Mouse (Mus musculus) myocyte (in vitro differentiated cells): ENCODE measurements around the gene Axl. TPM values are rescaled to one million over a fixed set of nuclear protein-coding genes. Genes with fewer than 3 reads are reported as not detected.

Source experiments
- H3K27me3 ChIP-seq: one replicate; pipeline ENCODE4 v1.6.1; 2011; ENCODE audit not compliant: control insufficient read depth, insufficient read depth, insufficient read length
- H3K36me3 ChIP-seq: one replicate; pipeline ENCODE4 v1.6.1; 2011; ENCODE audit not compliant: control insufficient read depth, insufficient read depth
- H3K4me2 ChIP-seq: one replicate; pipeline ENCODE4 v1.6.1; 2011; ENCODE audit warnings: low read depth, control low read depth
- H3K4me3 ChIP-seq: one replicate; pipeline ENCODE4 v1.5.1; 2011; ENCODE audit warnings: mild to moderate bottlenecking, control low read depth, moderate library complexity
- H3K79me2 ChIP-seq: one replicate; pipeline ENCODE4 v1.6.1; 2011; ENCODE audit not compliant: control insufficient read depth, insufficient read depth
- H3ac ChIP-seq: one replicate; pipeline ENCODE4 v1.6.1; 2011; ENCODE audit not compliant: control insufficient read depth, insufficient read length
- CEBPB ChIP-seq: IDR thresholded peaks from 2 replicates; pipeline ENCODE4 v1.6.1; 2011; ENCODE audit warnings: mild to moderate bottlenecking, moderate library complexity; ENCODE audit not compliant: poor library complexity, insufficient read depth, severe bottlenecking
- E2F4 ChIP-seq: IDR thresholded peaks from one replicate; pipeline ENCODE4 v1.6.1; 2011; ENCODE audit warnings: mild to moderate bottlenecking, control low read depth, moderate library complexity; ENCODE audit not compliant: insufficient read depth
- MAX ChIP-seq: IDR thresholded peaks from one replicate; pipeline ENCODE4 v1.6.1; 2011; ENCODE audit warnings: low read depth, mild to moderate bottlenecking, control low read depth
- MYOD1 ChIP-seq, 3 experiments: IDR thresholded peaks; one replicate each; pipeline ENCODE4 v1.6.1; 2011; ENCODE audit warnings: control low read depth in 2 of 3, low read depth in 2 of 3, mild to moderate bottlenecking in 2 of 3, moderate library complexity in 1 of 3; ENCODE audit not compliant: insufficient read length in 2 of 3, control insufficient read depth in 1 of 3
- MYOG ChIP-seq, 3 experiments: IDR thresholded peaks; one replicate each; pipeline ENCODE4 v1.6.1; 2011; ENCODE audit warnings: control low read depth in 2 of 3, low read depth in 2 of 3, mild to moderate bottlenecking in 2 of 3; ENCODE audit not compliant: insufficient read length in 2 of 3, control insufficient read depth in 1 of 3, insufficient read depth in 1 of 3
- POLR2A ChIP-seq: IDR thresholded peaks from one replicate; pipeline ENCODE4 v1.6.1; 2011; ENCODE audit warnings: low read depth, mild to moderate bottlenecking, control low read depth, moderate library complexity; ENCODE audit not compliant: insufficient read length
- POLR2AphosphoS2 ChIP-seq: IDR thresholded peaks from one replicate; pipeline ENCODE4 v1.6.1; 2011; ENCODE audit warnings: low read depth, control low read depth; ENCODE audit not compliant: insufficient read length
- REST ChIP-seq: IDR thresholded peaks from one replicate; pipeline ENCODE4 v1.6.1; 2011; ENCODE audit warnings: mild to moderate bottlenecking, control low read depth, moderate library complexity; ENCODE audit not compliant: insufficient read depth, insufficient read length
- SRF ChIP-seq: IDR thresholded peaks from one replicate; pipeline ENCODE4 v1.6.1; 2011; ENCODE audit warnings: low read depth; ENCODE audit not compliant: control insufficient read depth, insufficient read length
- TCF12 ChIP-seq: IDR thresholded peaks from one replicate; pipeline ENCODE4 v1.6.1; 2011; ENCODE audit warnings: mild to moderate bottlenecking, control low read depth; ENCODE audit not compliant: poor library complexity, insufficient read depth, severe bottlenecking
- TCF3 ChIP-seq: IDR thresholded peaks from one replicate; pipeline ENCODE4 v1.6.1; 2011; ENCODE audit warnings: low read depth, control low read depth; ENCODE audit not compliant: insufficient read length
- USF1 ChIP-seq: IDR thresholded peaks from one replicate; pipeline ENCODE4 v1.6.1; 2011; ENCODE audit warnings: low read depth, mild to moderate bottlenecking, control low read depth, moderate library complexity
- polyA plus RNA-seq: library from polyadenylated mRNA; unstranded; fragments of >200 nt; fragmentation: generic; extraction: Trizol; gene quantifications from one replicate; pipeline ENCODE4 v1.2.1, GENCODE M21; 2012; ENCODE audit warnings: missing spikeins

Axl gene
- polyA plus RNA-seq, 1 experiment: 112 TPM

GRCm38 (mm10) chr7:25783746-25784145 is 4.8 kb downstream of the Axl start:
- H3K27me3 ChIP-seq: no peaks in the 10 kb centered on the region
- H3K4me2 ChIP-seq: peak overlapping the region; percentile 78
- H3K4me3 ChIP-seq: no peak overlapping the region
- H3K36me3 ChIP-seq: peaks cover 1% of the 10 kb centered on the region
- no peak overlapping the region for H3ac ChIP-seq
- peaks cover 38% of the 10 kb centered on the region for H3K79me2 ChIP-seq
- TF ChIP-seq MYOG (IDR thresholded peaks at IDR 0.05; ENCODE audit: control insufficient read depth in 1 of 3, insufficient read depth in 1 of 3, insufficient read length in 2 of 3, low read depth in 2 of 3): peak in 1 of 3 experiments; percentile 12
- TF ChIP-seq POLR2AphosphoS2: no peak

GRCm38 (mm10) chr7:25782744-25783143 is 5.8 kb downstream of the Axl start:
- no peaks in the 10 kb centered on the region for H3K27me3 ChIP-seq
- H3K36me3 ChIP-seq: peaks cover 10% of the 10 kb centered on the region
- peak overlapping the region; percentile 0 for H3K4me3 ChIP-seq
- no peak overlapping the region for H3ac ChIP-seq
- H3K4me2 ChIP-seq: peak overlapping the region; percentile 78
- peaks cover 31% of the 10 kb centered on the region for H3K79me2 ChIP-seq
- TF ChIP-seq POLR2AphosphoS2: no peak
- peak; percentile 22 for TF ChIP-seq TCF12
- TF ChIP-seq MYOG (IDR thresholded peaks at IDR 0.05; ENCODE audit: control insufficient read depth in 1 of 3, insufficient read depth in 1 of 3, insufficient read length in 2 of 3, low read depth in 2 of 3): peak; percentile 37 to 79 (median 52)
- TF ChIP-seq MYOD1 (IDR thresholded peaks at IDR 0.05; ENCODE audit: control insufficient read depth in 1 of 3, insufficient read length in 2 of 3, low read depth in 2 of 3): peak in 2 of 3 experiments; percentile 73 to 77
- TF ChIP-seq MAX: no peak

DNA sequence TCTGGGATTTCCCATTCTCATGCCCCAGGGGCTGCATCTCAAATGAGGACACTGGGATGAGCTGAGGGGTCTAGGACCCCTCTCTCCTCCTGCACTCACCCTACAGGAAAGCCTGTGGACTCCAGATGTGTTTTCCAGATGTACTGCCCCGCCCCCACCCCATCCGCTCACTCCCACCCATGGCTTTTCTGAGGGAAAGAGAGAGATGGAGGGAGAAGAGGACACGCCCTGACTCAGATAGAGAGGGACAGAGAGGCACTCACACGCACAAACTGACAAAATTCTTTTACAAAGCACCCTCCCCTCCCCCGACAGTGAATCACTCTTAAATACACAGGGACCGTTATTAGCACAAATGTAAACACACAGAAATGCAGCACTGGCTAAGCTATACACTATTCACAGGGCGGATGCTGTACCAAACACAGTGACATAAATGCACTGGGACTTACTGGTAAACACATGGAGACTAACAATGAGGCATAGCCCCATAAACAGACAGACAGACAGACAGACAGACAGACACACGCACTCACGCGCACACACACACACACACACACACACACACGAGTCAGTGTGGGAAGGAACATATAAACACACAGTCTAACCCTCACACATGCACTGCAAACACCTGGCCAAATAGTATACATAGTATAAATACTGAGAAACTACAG is 6.4 kb downstream of the Axl start:
- H3K4me3 ChIP-seq: peak overlapping the region; percentile 0
- H3K4me2 ChIP-seq: peak overlapping the region; percentile 78
- no peaks in the 10 kb centered on the region for H3K27me3 ChIP-seq
- peaks cover 25% of the 10 kb centered on the region for H3K79me2 ChIP-seq
- H3ac ChIP-seq: no peak overlapping the region
- peaks cover 13% of the 10 kb centered on the region for H3K36me3 ChIP-seq
- TF ChIP-seq CEBPB: no peak
- no peak for TF ChIP-seq MAX
- TF ChIP-seq TCF12: no peak

- Histone ChIP-seq H3K4me2 (peak overlapping the region; percentile 78), H3K4me3 (peak overlapping the region; percentile 0), H3K79me2 (peaks cover 18% of the 10 kb centered on the region), H3ac (no peak overlapping the region), H3K27me3 (no peaks in the 10 kb centered on the region), H3K36me3 (peaks cover 15% of the 10 kb centered on the region)
- TF ChIP-seq CEBPB (no peak), MYOG (IDR thresholded peaks at IDR 0.05; ENCODE audit: control insufficient read depth in 1 of 3, insufficient read depth in 1 of 3, insufficient read length in 2 of 3, low read depth in 2 of 3) (peak in 1 of 3 experiments; percentile 35), MYOD1 (IDR thresholded peaks at IDR 0.05; ENCODE audit: control insufficient read depth in 1 of 3, insufficient read length in 2 of 3, low read depth in 2 of 3) (peak in 2 of 3 experiments; percentile 19 to 60)
Observed at GRCm38 (mm10) chr7:25781321-25781936, 7.1 kb downstream of the Axl start.

DNA sequence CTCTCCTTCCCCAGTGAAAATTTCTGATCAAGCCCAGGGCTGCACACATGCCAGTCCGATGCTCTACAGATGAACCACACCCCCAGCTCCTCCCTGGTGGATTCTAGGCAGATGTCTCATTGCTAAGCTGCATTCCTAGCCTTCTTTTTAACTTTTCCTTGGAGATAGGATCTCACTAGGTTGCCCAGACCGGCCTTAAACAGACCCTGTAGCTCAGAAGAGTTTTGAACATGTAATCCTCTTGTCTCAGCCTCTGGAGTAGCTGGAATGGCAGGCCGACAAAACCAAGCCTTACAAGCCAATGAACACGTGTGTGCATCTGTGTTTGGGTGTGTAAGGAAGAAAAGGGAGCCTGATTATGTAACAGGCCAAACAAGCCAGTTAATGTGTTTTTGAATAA is 7.8 kb downstream of the Axl start:
- Histone ChIP-seq H3K27me3 (no peaks in the 10 kb centered on the region), H3K4me2 (peak overlapping the region; percentile 78), H3K79me2 (peaks cover 11% of the 10 kb centered on the region), H3K36me3 (peaks cover 22% of the 10 kb centered on the region), H3K4me3 (no peak overlapping the region), H3ac (no peak overlapping the region)
- TF ChIP-seq MYOD1 (IDR thresholded peaks at IDR 0.05; ENCODE audit: control insufficient read depth in 1 of 3, insufficient read length in 2 of 3, low read depth in 2 of 3) (no peak), USF1 (no peak), MYOG (IDR thresholded peaks at IDR 0.05; ENCODE audit: control insufficient read depth in 1 of 3, insufficient read depth in 1 of 3, insufficient read length in 2 of 3, low read depth in 2 of 3) (no peak), CEBPB (no peak), SRF (no peak), E2F4 (no peak), REST (no peak), TCF3 (no peak), POLR2A (no peak), TCF12 (no peak), MAX (no peak)
